Mouse (Mus musculus): ENCODE measurements around the gene Adap2.

Adap2 gene

DNA sequence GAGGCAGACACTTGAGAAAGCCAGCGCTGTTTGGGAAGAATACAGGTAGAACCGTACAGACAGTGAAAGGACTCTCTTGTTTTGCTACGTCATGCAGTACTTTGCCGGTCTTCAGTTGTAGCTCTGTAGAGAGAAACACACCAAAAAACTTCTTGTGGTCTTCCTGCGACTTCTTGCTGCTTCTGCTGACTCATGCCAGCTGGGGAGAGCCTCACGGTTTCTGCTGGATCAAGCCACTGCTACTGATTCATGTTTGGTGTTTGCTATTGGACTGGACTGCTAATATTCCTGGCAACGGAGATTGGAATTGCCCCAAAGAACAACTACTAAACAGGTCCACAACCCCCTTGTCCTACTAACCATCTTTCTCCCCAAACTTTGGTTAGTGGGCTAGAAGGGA is 42.4 kb downstream of the Adap2 start:
- no peak for DNase-seq (ENCODE audit: low spot score in 2 of 2)

GRCm38 (mm10) chr11:80199316-80199715 is 45.4 kb downstream of the Adap2 start:
- no peak for DNase-seq (ENCODE audit: low spot score in 2 of 2)

GRCm38 (mm10) chr11:80199773-80200172 is 45.9 kb downstream of the Adap2 start:
- DNase-seq (ENCODE audit: low spot score in 2 of 2): no peak

GRCm38 (mm10) chr11:80200326-80200725 is 46.4 kb downstream of the Adap2 start:
- peak in 1 of 2 experiments; percentile 34 for DNase-seq (ENCODE audit: low spot score in 2 of 2)

DNA sequence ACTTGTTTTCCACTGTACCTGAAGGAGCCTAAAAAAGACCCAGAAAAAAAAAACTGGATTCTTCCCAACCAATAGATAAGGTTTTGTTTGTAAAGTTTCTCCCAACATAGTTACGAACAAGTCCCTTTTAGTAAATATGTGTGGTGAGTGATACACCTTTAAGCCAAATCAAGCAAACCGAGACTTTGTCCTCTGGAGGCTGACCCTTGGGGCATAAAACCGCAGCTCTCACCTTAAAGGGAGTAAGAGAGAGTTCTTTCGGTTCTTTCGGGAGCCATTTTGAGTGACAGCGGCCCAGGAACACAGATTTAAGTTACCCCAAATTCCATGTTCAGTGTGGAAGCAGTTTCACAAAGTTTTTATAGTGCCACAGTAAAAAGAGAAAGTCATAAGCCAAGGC is 48.4 kb downstream of the Adap2 start:
- DNase-seq (ENCODE audit: low spot score in 2 of 2): no peak

GRCm38 (mm10) chr11:80204037-80204436 is 50.1 kb downstream of the Adap2 start:
- no peak for DNase-seq (ENCODE audit: low spot score in 2 of 2)

- DNase-seq (ENCODE audit: low spot score in 2 of 2): no peak
These were observed 51.0 kb downstream of the Adap2 start for GRCm38 (mm10) chr11:80204941-80205340.

DNA sequence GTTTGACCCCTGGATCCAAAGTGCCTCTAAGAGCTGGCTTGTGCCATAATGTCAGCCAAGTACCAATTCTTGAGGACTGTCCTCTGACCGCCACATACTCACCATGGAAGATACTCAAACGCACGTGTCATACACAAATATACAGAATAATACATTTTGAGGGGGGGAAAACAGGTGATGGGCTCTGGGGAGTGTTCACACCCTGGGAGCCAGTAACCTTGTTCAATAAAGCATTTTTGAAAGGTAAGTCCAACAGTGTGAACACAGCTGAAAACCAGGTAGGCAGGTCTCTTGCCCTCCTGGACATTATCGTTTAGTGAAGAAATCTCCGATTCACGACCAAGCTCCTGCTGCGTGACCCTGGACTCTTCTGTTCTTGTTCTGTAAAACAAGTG is 54.6 kb downstream of the Adap2 start:
- no peak for DNase-seq (ENCODE audit: low spot score in 2 of 2)

DNA sequence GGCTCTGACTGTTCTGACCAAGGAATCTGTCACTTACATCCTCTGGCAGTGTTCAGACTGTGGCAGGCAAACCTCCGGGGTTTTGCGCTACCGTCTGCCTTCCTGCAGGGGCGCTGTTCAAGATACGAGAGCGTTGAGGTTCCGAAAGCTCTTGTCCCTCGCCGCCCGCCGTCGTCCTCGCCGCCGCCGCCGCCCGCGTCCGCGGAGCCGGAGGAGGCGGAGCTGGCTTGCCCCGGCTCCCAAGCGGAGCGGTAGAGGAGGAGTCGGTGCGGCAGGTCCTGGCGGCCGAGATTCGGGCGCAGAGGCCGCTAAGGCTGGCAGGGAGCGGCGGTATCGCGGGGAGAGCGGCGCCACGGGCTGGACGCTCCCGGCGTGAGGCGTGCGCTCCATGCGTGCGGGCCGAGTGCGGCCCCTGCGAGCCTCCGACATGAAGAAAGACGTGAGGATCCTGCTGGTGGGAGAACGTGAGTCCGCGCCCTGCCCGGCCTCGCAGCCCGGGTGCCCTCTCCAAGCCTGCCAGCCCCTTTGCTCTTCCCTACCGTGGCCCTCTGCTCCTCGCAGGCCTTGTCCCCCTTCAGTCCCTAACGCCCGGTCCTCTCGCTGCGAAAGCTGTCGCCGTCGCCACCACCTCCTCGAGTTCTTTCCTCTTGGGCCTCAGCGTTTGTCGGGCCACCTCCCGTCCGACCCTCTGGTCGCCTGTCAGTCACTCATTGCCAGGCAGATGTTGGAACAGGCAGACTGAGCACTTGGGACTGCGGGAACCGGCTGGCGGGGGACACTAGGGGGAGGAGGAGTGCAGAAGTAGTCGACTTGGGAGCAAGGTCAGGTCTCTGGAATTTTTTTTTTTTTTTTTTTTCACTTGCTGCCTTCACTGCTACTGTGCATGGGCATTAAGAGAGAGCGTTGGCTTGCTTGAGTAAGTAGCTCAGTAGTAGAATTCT is 55.2 kb downstream of the Adap2 start, which contains the start of gene Rhot1:
Rhot1 (plus strand) TSS at position 160 of the 941 bp plus-strand sequence.
- peak; percentile 92 to 98 for DNase-seq (ENCODE audit: low spot score in 2 of 2)

- DNase-seq (ENCODE audit: low spot score in 2 of 2): no peak
These were observed 56.4 kb downstream of the Adap2 start for GRCm38 (mm10) chr11:80210321-80210720.

GRCm38 (mm10) chr11:80212282-80212681 is 58.4 kb downstream of the Adap2 start:
- no peak for DNase-seq (ENCODE audit: low spot score in 2 of 2)

- no peak for DNase-seq (ENCODE audit: low spot score in 2 of 2)
These were observed 61.4 kb downstream of the Adap2 start for GRCm38 (mm10) chr11:80215291-80215690.

GRCm38 (mm10) chr11:80218657-80219293 is 64.9 kb downstream of the Adap2 start:
- DNase-seq (ENCODE audit: low spot score in 2 of 2): no peak

Measured in thymus, postnatal 10 days (tissue).